Mouse (Mus musculus): ENCODE measurements around the gene Unc119.
A peak's percentile ranks its signal among the peaks of the same experiment; 100 is the strongest.

The Unc119 gene

GRCm38 (mm10) chr11:78343381-78344327 lies at the start of gene Unc119:
Gene Unc119, plus strand, starts transcription at chr11:78343482.
- peak; percentile 85 for DNase-seq

GRCm38 (mm10) chr11:78294585-78294984 lies 48.7 kb upstream of the Unc119 start:
- DNase-seq, result no peak

GRCm38 (mm10) chr11:78300917-78301316 lies 42.4 kb upstream of the Unc119 start:
- no peak for DNase-seq

GRCm38 (mm10) chr11:78301357-78302084 lies 41.8 kb upstream of the Unc119 start, which contains the start of gene Spag5:
Gene Spag5, plus strand, starts transcription at chr11:78301529.
- DNase-seq, result peak; percentile 92

GRCm38 (mm10) chr11:78305272-78305671 lies 38.0 kb upstream of the Unc119 start:
- DNase-seq, result no peak

- no peak for DNase-seq
These were observed 32.3 kb upstream of the Unc119 start for GRCm38 (mm10) chr11:78310861-78311511.

GRCm38 (mm10) chr11:78313662-78314061 lies 29.6 kb upstream of the Unc119 start:
- no peak for DNase-seq

- no peak for DNase-seq
These were observed 24.9 kb upstream of the Unc119 start for GRCm38 (mm10) chr11:78318411-78318810.

GRCm38 (mm10) chr11:78322076-78322831 lies 21.0 kb upstream of the Unc119 start:
- no peak for DNase-seq

- DNase-seq, result peak; percentile 87
These were observed 20.4 kb upstream of the Unc119 start, which contains the start of gene Aldoc for GRCm38 (mm10) chr11:78322860-78323259. Gene Aldoc, plus strand, starts transcription at chr11:78322968.

- DNase-seq, result no peak
These were observed 19.1 kb upstream of the Unc119 start for GRCm38 (mm10) chr11:78324000-78324785.

GRCm38 (mm10) chr11:78324965-78325364 lies 18.3 kb upstream of the Unc119 start:
- DNase-seq, result no peak

GRCm38 (mm10) chr11:78327215-78327614 lies 16.1 kb upstream of the Unc119 start:
- no peak for DNase-seq

GRCm38 (mm10) chr11:78327634-78328511 lies 15.4 kb upstream of the Unc119 start, which contains the start of gene Pigs:
Gene Pigs, plus strand, starts transcription at chr11:78328415.
- peak; percentile 98 for DNase-seq

GRCm38 (mm10) chr11:78328512-78329056 lies 14.7 kb upstream of the Unc119 start:
- DNase-seq, result no peak

GRCm38 (mm10) chr11:78332676-78333075 lies 10.6 kb upstream of the Unc119 start:
- no peak for DNase-seq

GRCm38 (mm10) chr11:78333992-78334391 lies 9.3 kb upstream of the Unc119 start:
- no peak for DNase-seq

- DNase-seq, result no peak
These were observed 6.2 kb upstream of the Unc119 start for GRCm38 (mm10) chr11:78337040-78337439.

- DNase-seq, result no peak
These were observed 1.6 kb upstream of the Unc119 start for GRCm38 (mm10) chr11:78341702-78342101.

- no peak for DNase-seq
These were observed 1.1 kb downstream of the Unc119 start for GRCm38 (mm10) chr11:78344328-78344889.

Measured in kidney, adult 18-20 months (tissue).